Mouse (Mus musculus) adrenal gland, adult 2 months (tissue): Measurements from ENCODE around the gene Ankra2. TPM values are rescaled to one million over a fixed set of nuclear protein-coding genes. Genes with fewer than 3 reads are reported as not detected.

Source experiments
- DNase-seq: peaks from one replicate; pipeline ENCODE4 v3.0.0; 2021
- polyA plus RNA-seq: library from polyadenylated mRNA; depleted of rRNA; stranded (reverse); fragments of >200 nt; gene quantifications from 2 replicates; pipeline ENCODE4 v1.2.3, GENCODE M21; 2012; rRNA removed
- total RNA-seq, 2 experiments: library from RNA; stranded (reverse); gene quantifications; 2 replicates each; pipeline ENCODE4 v1.2.3; 2021

Gene Ankra2
- total and polyA plus RNA-seq, 3 experiments = 15.4 to 24.7 (median 22.0) TPM

DNA sequence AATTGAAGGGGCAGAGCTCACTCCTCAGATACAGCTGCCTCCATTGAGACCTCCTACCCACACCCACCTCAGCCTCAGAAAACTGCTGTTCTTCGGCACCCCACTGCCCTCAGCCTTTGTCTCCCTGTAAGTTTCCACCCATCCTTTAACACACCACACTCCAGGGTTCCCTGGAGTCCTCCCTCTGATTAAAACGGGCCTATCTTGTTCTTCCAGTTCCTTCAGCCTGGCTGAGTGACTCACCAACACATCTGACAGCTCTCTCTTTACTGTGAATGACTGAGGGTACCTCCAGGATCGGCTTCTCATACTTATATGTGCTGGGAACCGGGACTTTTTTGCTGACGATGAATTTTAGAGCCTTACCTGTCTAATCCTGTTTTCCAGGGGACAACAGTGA lies 33.2 kb downstream of the Ankra2 start:
- DNase-seq = no peak

DNA sequence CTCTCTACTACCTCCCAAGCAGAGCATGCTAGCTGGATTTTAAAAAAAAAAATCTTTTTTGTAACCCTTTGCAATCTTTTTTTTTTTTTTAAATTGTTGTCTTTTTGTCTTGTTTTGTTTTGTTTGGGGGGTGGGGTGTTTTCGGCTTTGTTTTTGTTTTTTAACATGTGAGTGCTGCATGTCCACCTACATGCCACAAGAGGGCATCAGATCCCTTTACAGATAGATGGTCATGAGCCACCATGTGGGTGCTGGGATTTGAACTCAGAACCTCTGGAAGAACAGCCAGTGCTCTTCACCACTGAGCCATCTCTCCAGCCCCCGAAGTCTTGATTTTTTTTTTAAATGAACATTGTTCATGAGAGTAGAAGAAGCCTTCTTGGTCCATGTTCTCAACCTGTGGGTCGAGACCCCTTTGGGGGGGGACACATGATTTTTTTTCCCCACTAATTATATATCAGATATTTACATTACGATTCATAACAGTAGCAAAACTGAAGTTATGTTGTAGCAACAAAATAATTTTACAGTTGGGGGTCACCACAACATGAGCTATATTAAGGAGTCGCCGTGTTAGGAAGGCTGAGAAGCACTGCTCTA lies 35.1 kb downstream of the Ankra2 start:
- no peak for DNase-seq

DNA sequence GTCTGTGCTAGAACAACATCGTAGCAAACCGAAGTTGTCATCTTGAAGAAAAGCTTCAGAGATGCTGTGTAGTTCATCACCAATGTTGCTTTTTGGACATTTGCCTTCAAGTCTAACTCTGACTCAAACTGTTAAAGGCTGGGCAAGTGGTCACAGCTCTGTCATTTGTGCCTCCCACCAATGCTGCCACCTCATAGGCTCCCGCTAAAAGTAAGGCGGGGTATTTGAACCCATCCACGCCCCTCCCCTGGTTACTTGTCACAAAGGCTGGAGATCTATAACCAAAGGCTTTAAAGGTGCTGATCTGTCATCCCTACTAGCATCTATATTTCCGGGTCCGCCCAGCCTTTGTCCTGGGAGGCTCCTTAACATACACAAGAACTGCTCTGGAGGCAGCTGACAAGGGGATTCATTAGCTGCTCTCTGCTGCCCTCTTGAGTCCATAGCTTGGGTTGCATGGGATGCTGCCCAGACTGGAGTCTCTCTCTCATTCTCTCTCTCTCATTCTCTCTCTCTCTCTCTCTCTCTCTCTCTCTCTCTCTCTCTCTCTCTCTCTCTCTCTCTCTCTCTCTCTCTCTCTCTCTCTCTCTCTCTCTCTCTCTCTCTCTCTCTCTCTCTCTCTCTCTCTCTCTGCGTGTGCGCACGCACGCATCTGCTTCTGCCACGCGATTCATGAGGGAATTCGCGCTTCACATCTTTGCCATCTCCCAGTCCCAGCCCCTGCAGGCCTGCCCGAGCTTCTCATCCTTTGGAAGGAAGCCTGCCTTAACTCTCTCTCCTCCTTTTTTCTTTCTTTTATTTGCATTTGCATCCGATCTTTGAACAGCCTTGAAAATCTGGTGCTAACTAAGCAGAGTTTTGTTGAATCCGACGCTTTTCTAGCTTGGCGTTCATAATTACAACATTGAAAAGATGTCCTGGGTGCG lies 36.2 kb downstream of the Ankra2 start:
- peak; percentile 74 for DNase-seq

DNA sequence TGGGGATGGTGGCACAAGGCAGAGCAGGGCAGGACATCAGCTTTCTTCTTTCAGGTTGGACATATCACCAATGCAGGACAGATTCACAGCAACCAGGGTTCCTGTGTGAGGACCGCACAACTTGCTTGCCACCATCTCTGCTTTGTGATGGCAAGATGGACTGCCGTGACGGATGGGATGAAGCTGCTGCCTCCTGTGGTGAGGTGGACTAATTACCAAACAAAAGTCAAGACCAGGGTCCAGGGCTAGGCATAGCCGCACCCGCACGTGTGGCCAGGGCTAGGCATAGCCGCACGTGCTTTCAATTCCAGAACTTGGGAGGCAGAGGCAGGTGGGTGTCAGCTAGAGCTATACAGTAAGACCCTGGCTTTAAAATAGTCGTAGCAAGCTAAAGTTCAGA lies 42.4 kb downstream of the Ankra2 start:
- no peak for DNase-seq

DNA sequence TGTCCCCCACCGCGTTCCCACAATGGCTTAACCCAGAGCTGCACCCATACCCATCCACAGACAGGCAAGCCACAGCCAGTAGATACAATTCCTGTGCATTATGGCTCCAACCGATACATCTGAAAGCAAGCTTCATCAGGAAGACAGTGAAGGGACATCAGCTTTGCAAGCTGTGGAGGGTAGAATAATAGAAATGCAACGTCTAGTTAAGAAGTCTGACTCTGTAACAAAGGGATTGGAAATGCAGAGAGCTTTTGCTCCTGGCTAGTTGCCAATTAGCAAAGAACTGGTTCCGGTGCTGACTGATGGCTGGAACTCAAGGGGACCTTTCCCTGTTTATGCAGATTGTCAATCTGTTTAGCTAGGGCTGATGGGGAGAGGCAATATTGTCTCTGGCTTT lies 43.5 kb downstream of the Ankra2 start:
- DNase-seq = no peak

DNA sequence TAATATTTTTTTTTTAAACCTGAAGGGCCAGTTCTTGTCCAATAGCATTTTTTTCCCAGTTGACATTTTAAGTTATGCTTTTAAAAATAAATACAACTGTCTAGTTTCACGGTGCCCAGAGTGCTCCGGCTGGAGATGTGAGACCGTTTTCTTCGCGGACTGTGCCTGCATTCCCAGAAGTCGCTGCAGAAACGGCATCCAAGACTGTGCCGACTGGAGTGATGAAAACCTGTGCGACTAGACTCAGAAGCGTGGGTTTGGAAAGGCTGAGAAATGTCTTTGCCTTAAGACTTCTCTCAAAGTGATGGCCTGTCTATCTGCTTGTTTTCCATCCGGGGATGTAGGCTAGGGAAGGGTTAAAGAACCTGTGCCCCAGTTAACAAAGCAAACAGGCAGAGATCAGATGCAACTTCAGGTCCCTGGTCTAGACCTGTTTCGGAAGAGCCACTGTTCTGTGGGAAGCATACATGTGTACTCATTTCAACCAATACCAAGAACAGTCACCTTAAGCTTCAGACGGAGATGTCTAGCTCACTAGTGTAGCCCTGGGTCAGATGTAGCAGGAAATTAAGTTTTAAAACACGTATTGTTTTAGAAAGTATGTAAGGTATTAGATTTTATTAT lies 44.1 kb downstream of the Ankra2 start:
- DNase-seq = no peak

DNA sequence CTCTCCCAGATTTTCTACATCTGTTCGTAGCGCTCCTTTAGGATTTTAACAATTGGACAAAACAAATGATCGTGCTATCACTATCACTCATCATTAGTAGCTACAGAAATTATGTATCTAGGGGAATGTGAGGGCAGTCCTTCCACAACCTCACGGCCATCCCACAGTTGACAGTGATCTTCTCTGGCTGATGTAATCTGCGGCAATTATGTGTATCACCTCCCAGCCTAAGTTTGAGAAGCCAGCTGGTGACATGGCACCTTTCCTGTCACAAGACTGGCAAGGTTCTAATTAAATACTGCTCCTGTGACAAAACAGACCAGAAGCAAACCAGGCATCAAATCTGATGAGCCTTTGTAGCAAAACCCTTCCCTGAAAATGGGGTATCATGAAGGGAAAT lies 45.1 kb downstream of the Ankra2 start:
- DNase-seq = no peak

DNA sequence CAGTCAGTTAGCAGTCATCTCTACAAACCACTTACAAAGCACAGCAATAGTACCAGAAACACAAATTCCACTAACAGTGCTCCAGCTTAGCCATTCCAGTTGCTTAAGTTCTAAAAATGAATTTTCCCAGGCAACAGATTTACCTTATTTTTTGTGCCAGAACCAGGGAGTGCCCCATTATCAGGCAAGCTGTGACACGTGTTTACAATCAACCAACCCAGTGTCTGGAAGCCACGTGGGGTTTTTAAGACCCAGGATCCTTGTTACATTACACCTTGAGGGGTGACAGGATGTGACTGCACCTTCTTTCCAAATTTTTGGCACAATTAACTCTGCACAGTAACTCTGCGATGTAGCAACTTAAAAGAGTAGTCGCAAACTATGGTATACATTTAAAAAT lies 45.9 kb downstream of the Ankra2 start:
- no peak for DNase-seq

DNA sequence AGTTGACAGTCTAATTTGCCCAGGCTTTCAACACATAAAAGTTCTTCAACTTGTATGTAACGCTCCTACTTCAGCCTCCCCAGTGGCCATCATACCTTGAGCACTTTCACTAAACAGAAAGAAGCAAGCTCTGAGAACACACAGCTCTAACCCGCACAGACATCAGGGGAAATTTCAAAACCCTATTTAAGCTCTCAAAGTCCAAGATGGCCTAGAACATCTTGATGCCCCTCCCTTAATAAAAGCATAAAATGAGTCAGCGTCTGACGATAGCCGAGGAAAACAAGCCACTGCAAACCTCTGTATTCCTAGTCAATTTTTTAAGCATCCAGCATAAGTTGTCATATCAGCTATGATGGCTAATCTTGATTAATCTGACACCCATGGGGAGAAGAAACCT lies 48.7 kb downstream of the Ankra2 start:
- DNase-seq = no peak

DNA sequence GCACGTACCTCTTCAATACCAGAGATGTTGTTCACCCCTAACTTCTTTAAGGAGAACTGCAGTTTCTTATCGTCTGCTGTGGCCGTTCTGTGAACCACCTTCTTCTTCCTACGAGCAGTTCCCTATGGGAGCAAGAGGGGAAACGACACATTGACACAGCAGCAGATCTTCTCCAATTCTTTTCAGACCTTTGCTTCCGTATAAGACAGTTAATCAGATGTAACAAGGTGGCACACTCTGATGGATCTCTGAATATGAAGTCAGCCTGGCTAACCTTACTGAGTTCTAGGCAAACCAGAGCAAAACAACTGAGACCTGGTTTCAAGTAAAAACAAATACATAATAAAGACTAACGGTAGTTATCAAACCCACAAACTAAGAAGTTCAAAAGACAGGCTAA lies 50.8 kb downstream of the Ankra2 start:
- no peak for DNase-seq

DNA sequence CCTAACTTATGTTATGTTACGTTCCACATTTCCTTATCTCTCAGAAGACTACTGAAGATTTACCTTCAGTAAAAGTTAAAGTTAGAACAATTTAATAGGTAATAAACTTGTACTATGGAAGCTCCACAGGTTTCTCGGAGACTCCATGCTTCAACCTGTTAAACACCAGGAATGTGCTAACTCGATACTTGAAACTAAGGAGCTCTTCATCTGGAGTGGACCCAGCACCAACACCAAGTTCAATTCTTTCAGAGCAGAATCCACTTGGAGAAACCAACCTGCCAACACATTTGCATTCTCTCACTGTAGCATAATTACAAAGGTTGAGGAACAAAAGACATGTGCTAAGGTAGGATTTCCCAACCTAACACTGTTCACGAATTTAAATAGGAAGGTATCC lies 52.2 kb downstream of the Ankra2 start:
- no peak for DNase-seq

DNA sequence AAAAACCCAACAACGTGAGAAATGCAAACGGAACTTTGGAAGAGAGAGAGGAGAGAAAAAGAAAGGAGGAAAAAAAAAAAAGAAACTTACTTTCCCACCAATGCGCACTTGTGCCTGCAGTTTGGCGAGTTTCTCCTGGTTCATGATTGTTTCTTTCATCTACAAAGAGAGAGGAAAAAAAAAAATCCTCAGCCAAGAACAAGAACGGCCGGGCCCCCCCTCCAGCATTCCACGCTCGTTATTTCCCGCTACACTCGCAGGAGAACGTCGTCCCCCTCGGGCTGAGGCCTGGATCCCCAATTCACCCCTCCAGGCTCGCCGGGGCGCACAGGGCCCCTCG lies 53.2 kb downstream of the Ankra2 start:
- no peak for DNase-seq

DNA sequence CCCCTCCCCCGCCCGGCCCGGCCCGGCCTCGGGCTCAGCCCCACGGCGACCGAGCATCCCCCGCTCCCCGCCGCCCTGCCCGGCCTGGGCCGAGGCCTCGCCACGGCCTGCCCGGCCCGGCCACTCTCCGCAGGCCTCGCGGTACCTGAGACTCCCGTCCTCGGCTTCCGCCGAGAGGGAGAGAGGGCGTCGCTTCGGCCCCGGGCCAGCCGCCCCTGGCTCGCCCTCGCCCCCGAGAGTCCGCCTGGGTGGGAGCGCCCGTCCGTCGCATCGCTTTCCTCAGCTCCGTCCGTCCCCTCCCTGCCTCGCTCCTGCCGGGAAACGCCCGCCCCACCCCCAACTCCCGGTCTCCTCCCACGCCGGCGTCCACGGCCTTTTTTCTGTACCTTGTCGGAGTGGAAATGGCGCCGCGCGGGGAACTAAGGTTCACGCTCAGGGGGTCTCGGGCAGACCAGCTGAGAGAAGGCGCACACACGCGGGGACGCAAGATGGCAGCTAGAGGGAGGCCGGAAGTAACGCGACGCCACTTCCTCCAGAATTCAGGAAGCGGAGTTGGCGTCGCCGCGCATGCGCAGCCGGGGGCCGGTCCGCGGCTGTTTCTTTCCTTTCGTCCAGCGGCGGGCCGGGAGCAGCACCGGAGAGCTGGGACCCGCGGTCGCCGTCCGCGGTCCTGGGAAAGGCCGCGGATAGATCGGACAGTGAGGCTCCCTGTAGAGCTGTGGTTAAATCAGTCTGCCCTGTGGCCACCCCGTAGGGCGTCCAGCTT lies 53.8 kb downstream of the Ankra2 start, which contains the start of gene Btf3:
Gene Btf3 (minus strand): TSS at position 527 of the 766 bp plus-strand sequence.
- peak; percentile 95 for DNase-seq

DNA sequence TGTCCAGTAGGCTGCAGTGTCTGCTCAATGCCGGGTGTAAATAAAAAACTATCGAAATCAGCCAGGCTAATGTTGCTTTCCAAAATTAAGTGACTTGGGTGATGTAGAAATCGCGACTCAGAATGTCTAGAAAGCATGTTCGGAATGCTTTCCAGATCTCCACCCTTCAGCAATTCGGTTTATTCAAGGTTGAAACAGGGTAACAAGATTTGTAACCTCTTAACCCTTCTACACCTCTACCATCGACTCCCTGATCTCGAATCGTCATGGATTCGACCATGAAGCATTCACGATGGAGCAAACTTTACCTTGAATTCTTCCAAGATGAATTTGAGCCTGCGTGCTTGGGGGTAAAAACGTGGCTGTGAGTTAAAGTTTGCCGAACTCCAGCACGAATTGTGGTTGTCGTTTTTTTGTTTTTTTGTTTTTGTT lies 54.4 kb downstream of the Ankra2 start:
- no peak for DNase-seq

DNA sequence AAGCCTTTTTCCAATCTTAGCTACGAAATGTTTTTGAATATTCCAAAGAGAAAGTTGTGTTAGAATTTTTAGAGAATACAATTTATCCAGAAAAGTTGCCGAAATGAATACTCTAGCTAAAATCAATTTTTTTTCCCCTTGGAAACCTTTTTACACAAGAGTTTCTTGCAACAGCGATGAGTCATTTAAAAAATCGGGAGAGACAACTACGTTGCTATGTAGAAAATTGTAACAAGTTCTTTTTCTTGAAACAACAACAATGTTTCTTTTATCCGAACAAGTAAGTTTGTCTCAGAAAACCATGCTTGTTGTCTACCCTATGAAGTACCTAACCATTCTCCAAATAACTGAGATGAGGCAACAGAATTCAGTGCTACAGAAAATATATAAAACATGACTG lies 55.0 kb downstream of the Ankra2 start:
- no peak for DNase-seq

Other genes starting within 250 kb of the Ankra2 start
- gene Arhgef28, start 56.6 kb upstream of the Ankra2 start, total RNA-seq = 10 to 100 TPM; 14.2 to 23.9 TPM
- 4.0 and 5.3 TPM in 2 replicates for gene Arhgef28, start 56.6 kb upstream of the Ankra2 start, polyA plus RNA-seq
- gene Utp15, start within 50 bp of the Ankra2 start, total RNA-seq = 10 to 100 TPM; 16.1 to 18.7 TPM
- 2.1 and 2.5 TPM in 2 replicates for gene Utp15, start within 50 bp of the Ankra2 start, polyA plus RNA-seq
- not detected for gene Gm21976, start 16.8 kb downstream of the Ankra2 start, total RNA-seq
- gene Gm21976, start 16.8 kb downstream of the Ankra2 start, polyA plus RNA-seq = not detected in 2 replicates
- gene Btf3, start 53.9 kb downstream of the Ankra2 start, total RNA-seq = 100 to 1,000 TPM; 331 to 381 TPM
- gene Btf3, start 53.9 kb downstream of the Ankra2 start, polyA plus RNA-seq = 20.2 and 21.6 TPM in 2 replicates
- 1 to 10 TPM in 1 of 2 experiments, under 1 TPM in 1; 0.26 to 1.4 TPM for gene Foxd1, start 91.2 kb downstream of the Ankra2 start, total RNA-seq
- 1.6 and 2.5 TPM in 2 replicates for gene Foxd1, start 91.2 kb downstream of the Ankra2 start, polyA plus RNA-seq
- not detected for gene Gm10320, start 228.9 kb downstream of the Ankra2 start, total RNA-seq
- gene Gm10320, start 228.9 kb downstream of the Ankra2 start, polyA plus RNA-seq = 1.3 and 1.9 TPM in 2 replicates